Comparison of ENCODE assay signal across 14 mouse cellular contexts in genomic region chr11:36694810-36695209, GRCm38 (mm10).
A peak's percentile ranks its signal among the peaks of the same experiment; 100 is the strongest.
DNase-seq lines count a peak whose midpoint lies in the region; ATAC-seq and TF ChIP-seq lines count a peak whose summit lies in the region.
"Had no signal": no experiment of that assay in that cellular context is flagged by ENCODE, and none has a peak within 500 bp of the region (broad histone marks: within the 10 kb centered on the region; RNA-seq: fewer than 3 reads in every experiment).

No protein-coding gene starts in this region.

- 0 out of 2 replicates have a peak, but pooled peaks cover 6% of the 10 kb centered on the region for H3K4me1 ChIP-seq in hindbrain, postnatal 0 days (ENCODE audit: insufficient read depth, low read length)
- peaks cover 10% of the 10 kb centered on the region; the same call in 1 of the 2 replicates for H3K4me1 ChIP-seq in midbrain, postnatal 0 days (ENCODE audit: insufficient read depth, low read length)
- H3K4me1 ChIP-seq: liver, embryonic 13.5 days had no signal

- H3K9ac ChIP-seq in hindbrain, postnatal 0 days (replicated peaks; ENCODE audit: low read length), result no peak overlapping the region; the same call in 1 of the 2 replicates
- H3K9ac ChIP-seq in midbrain, postnatal 0 days (replicated peaks; ENCODE audit: low read length, poor library complexity, severe bottlenecking), result 0 out of 2 replicates have a peak overlapping the region, but pooled peaks have one; percentile 24
- H3K9ac ChIP-seq: liver, embryonic 13.5 days had no signal

- DNase-seq in adrenal gland, postnatal 10 days, result peak; percentile 5
- DNase-seq in adrenal gland, adult (ENCODE audit: inconsistent age in 2 of 2, low spot score in 1 of 2), result no peak
- no peak for DNase-seq in left cerebral cortex, adult 2 months (ENCODE audit: extremely low spot score in 1 of 2, low spot score in 2 of 2)
- no peak for DNase-seq in left cerebral cortex, adult 11 months (ENCODE audit: low spot score)
- peak; percentile 69 for DNase-seq in hindbrain, postnatal 0 days (ENCODE audit: low spot score)
- DNase-seq in midbrain, postnatal 0 days (ENCODE audit: low spot score), result peak; percentile 63
- DNase-seq in cerebellum, postnatal 36 days, result no peak
- no peak for DNase-seq in retina, embryonic 14.5 days (ENCODE audit: low spot score)
- DNase-seq: cerebellum, adult 11 months; heart, adult 18-20 months; liver, embryonic 13.5 days; right cerebral cortex, postnatal 14 days; thymus, postnatal 25 days had no signal

- WGBS in hindbrain, postnatal 0 days, result 37% methylated on average over 8 of the region's 8 CpGs
- WGBS in midbrain, postnatal 0 days, result 24% methylated on average over 8 of the region's 8 CpGs

- peak; percentile 14 for TF ChIP-seq CTCF in left cerebral cortex, adult 2 months (IDR thresholded peaks at IDR 0.05)
- TF ChIP-seq CTCF in hindbrain, postnatal 0 days (IDR thresholded peaks at IDR 0.05; ENCODE audit: low read depth), result peak; percentile 50
- TF ChIP-seq CTCF in midbrain, postnatal 0 days (IDR thresholded peaks at IDR 0.05), result peak; percentile 72

- no peaks in the 10 kb centered on the region for H3K27me3 ChIP-seq in hindbrain, postnatal 0 days (ENCODE audit: insufficient read depth, low read length)
- no peaks in the 10 kb centered on the region for H3K27me3 ChIP-seq in midbrain, postnatal 0 days (ENCODE audit: insufficient read depth, low read length)
- H3K27me3 ChIP-seq: liver, embryonic 13.5 days had no signal

- H3K27ac ChIP-seq in left cerebral cortex, adult 2 months, result peak overlapping the region; percentile 57; the same call in 1 of the 2 replicates
- peak overlapping the region; percentile 56; the same call in 1 of the 2 replicates for H3K27ac ChIP-seq in hindbrain, postnatal 0 days
- peak overlapping the region; percentile 47; the same call in 1 of the 2 replicates for H3K27ac ChIP-seq in midbrain, postnatal 0 days (ENCODE audit: low read depth, low read length)
- H3K27ac ChIP-seq: liver, embryonic 13.5 days; stomach, postnatal 0 days had no signal

- peak overlapping the region; percentile 27 for H3K4me2 ChIP-seq in hindbrain, postnatal 0 days (ENCODE audit: low read depth, low read length)
- H3K4me2 ChIP-seq in midbrain, postnatal 0 days (ENCODE audit: low read depth, low read length, poor library complexity, severe bottlenecking), result peak overlapping the region; percentile 20
- H3K4me2 ChIP-seq: liver, embryonic 13.5 days had no signal

- peak overlapping the region; percentile 19 for H3K4me3 ChIP-seq in left cerebral cortex, adult 2 months
- H3K4me3 ChIP-seq in hindbrain, postnatal 0 days (ENCODE audit: low read length), result no peak overlapping the region
- no peak overlapping the region for H3K4me3 ChIP-seq in midbrain, postnatal 0 days (ENCODE audit: low read depth, low read length)
- H3K4me3 ChIP-seq: liver, embryonic 13.5 days had no signal

- H3K36me3 ChIP-seq in hindbrain, postnatal 0 days (ENCODE audit: insufficient read depth, low read length), result no peaks in the 10 kb centered on the region
- no peaks in the 10 kb centered on the region for H3K36me3 ChIP-seq in midbrain, postnatal 0 days (ENCODE audit: insufficient read depth, low read length)
- H3K36me3 ChIP-seq: liver, embryonic 13.5 days had no signal

- no peaks in the 10 kb centered on the region for H3K9me3 ChIP-seq in hindbrain, postnatal 0 days (ENCODE audit: low read length)
- no peaks in the 10 kb centered on the region for H3K9me3 ChIP-seq in midbrain, postnatal 0 days (ENCODE audit: low read length)
- H3K9me3 ChIP-seq: liver, embryonic 13.5 days had no signal

- intact Hi-C loops in left cerebral cortex, adult 2 months (cut with DNase I), result loop anchor here (5.0 kb wide), 1 partner anchor 492 kb away; no protein-coding TSS in a partner anchor

- no peak for ATAC-seq in hindbrain, postnatal 0 days
- no peak for ATAC-seq in midbrain, postnatal 0 days (ENCODE audit: low FRiP score)

Comparison
In these comparisons a context has a peak if more than half of its experiments do, and no peak if none do; other contexts are left out.
1. DNase-seq: peak in adrenal gland, postnatal 10 days (single experiment), hindbrain, postnatal 0 days (single experiment) and midbrain, postnatal 0 days (single experiment); none in adrenal gland, adult (0 of 2), left cerebral cortex, adult 2 months (0 of 2), left cerebral cortex, adult 11 months (single experiment), cerebellum, postnatal 36 days (0 of 2) and retina, embryonic 14.5 days (single experiment).
2. CTCF ChIP-seq: peak in every context shown above with its lines; median percentile 72 in midbrain, postnatal 0 days; 50 in hindbrain, postnatal 0 days; 14 in left cerebral cortex, adult 2 months.
3. Peak in every context shown above with its lines, with median percentiles within 50 percentile points of each other: H3K27ac ChIP-seq.